Mouse (Mus musculus) megakaryocyte, embryonic 14.5 days (primary cell): ENCODE results near the gene Ell.

ENCODE experiments used
- FLI1 ChIP-seq: IDR thresholded peaks from 2 replicates; pipeline ENCODE4 v1.6.1; 2012; ENCODE audit warnings: low read length, inconsistent platforms, mixed read lengths
- GATA1 ChIP-seq: IDR thresholded peaks from 3 replicates; pipeline ENCODE4 v1.6.1; 2012; ENCODE audit warnings: mixed read lengths, low read length, inconsistent platforms, borderline replicate concordance

DNA sequence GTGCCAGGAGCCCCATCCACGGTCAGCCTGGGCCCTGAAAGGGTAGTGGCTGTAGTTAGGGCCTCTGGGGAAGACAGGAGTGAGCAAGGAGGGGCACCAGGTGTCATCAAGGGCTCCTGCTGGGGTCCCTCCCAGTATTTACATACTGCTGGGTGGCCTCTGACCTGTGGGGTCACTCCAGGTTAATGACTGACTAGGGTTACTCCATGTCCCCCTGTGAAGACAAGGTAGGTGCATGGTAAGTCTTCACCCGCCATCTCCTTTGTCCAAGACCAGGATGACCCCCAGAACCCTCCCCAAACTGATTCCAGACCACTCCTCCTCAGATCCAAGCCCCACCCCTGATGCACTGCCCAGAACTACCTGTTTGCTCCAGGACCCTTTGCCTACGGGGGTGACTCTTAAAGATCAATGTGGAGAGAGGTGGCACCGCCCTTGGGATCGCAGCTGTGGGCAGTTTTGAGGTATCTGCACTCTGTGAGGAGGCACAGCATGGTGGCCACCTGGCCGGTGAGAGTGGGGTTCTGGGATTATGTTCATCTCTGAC lies 93.2 kb downstream of the Ell start, which contains the start of gene Gdf15:
- TF ChIP-seq GATA1 (no peak), FLI1 (no peak)
